Mouse (Mus musculus): Measurements from ENCODE around the gene Gm19935.

- TF ChIP-seq POLR2A (IDR thresholded peaks at IDR 0.05; ENCODE audit: borderline replicate concordance, extremely low read depth, low read depth, low read length), result no peak
- TF ChIP-seq CTCF (IDR thresholded peaks at IDR 0.05; ENCODE audit: insufficient read depth, low read length), result no peak
These were observed 34.4 kb upstream of the Gm19935 start for GRCm38 (mm10) chr8:90851544-90851943.
